Mouse (Mus musculus): ENCODE results near the gene Arhgef39.

Arhgef39 gene

GRCm38 (mm10) chr4:43499407-43500333, at the start of gene Arhgef39:
Gene Arhgef39, minus strand, starts transcription at chr4:43499695.
- in situ Hi-C loops (cut with MboI; ENCODE audit: low sequenced_read_pairs) = no loop called here

DNA sequence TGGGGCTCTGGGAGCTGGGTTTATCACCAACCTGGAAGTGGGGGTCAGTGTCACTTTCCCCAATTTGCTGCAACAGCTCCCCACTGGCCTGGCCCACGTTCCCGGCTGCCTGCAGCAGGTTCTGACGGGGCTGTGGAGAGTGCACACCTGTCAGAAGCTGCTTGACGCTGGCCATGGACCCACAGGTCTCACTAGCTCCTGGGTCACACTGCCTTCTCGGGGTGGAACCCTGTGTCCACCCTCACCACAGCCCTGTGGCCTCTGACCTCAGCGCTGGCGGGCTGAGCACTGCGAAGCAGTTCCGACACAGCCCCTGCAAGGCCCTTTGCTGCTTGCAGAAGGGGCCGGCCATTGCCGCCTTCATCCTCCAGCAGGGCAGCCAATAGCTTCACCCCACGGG, 49.6 kb upstream of the Arhgef39 start:
- in situ Hi-C loops (cut with MboI; ENCODE audit: low sequenced_read_pairs) = no loop called here

DNA sequence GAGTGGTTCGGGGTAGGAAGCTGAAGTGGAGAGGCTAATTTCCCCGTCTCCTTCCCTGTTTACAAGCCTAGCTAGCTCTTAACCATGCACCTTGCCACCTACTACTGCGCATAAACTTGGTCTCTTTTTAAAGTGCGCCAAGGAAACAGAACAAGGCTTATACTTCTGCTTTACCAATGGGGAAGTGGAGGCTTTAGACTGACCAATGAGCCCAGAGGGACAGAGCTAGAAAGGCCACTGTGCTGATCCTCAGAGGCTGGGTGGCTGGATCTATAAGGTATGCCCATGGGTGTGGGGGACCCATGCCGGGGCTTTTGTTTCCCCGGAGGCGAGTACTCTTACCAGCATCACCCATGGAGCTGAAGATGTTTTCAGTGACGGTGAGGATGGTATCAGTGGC, 47.7 kb upstream of the Arhgef39 start:
- in situ Hi-C loops (cut with MboI; ENCODE audit: low sequenced_read_pairs) = no loop called here

- in situ Hi-C loops (cut with MboI; ENCODE audit: low sequenced_read_pairs) = no loop called here
Measured at GRCm38 (mm10) chr4:43546375-43547047, 47.0 kb upstream of the Arhgef39 start.

DNA sequence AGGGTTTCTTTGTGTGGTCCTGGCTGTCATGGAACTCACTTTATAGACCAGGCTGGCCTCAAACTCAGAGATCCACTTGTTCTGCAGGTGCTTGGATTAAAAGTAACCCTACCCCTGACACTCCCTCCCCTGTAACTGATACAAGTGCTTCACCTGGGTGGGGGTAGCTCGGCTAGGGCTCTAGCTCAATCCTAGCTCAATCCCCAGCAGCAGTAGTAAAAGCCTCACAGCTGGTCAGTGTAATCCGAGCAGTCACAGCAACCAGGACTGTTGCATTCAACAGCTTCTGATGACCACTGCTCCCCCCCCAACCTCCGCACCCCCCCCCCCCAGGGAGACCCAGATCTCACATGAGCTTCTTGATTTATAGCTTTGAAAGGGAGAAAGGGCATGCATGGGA, 42.5 kb upstream of the Arhgef39 start:
- in situ Hi-C loops (cut with MboI; ENCODE audit: low sequenced_read_pairs) = no loop called here

- in situ Hi-C loops (cut with MboI; ENCODE audit: low sequenced_read_pairs) = no loop called here
Measured at GRCm38 (mm10) chr4:43536031-43536430, 36.5 kb upstream of the Arhgef39 start.

DNA sequence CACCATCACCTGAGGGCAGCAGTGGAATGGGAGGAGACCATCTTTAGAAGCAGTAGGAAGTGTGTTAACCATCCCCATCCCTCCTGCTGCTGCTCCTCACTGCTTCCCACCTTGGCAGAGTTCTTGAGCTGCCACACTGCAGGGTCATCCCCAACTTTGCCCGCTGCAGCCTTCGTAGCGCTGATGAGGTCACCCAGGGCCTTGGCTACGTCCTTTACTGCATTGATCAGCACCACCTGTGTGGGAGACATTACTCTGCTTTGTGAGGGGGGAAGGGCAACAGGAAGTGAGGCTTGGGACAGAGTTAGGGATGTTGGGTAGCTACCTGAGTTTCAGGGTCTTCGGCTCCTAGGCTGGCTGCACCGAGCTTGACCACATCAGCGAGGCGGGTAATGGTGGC, 36.1 kb upstream of the Arhgef39 start:
- in situ Hi-C loops (cut with MboI; ENCODE audit: low sequenced_read_pairs) = no loop called here

DNA sequence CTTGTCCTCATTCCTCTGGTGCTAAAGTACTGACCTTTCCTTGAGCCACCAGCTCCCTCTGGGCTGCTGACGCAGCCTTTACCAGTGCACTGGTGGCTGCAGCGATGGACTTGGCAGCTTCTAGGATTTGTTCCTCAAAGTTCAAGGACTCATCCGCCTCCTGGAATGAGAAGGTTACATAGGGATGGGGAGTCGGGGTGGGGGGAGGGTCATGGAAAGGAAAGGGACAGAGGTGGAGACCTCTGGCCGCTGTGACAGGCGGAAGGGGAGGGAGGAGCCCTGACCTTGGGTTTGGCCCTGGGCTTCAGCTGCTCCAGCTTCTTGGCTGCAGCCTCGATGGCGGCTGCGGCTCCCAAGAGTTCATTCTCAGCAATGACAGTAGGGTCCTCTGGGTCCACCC, 33.8 kb upstream of the Arhgef39 start:
- in situ Hi-C loops (cut with MboI; ENCODE audit: low sequenced_read_pairs) = no loop called here

- in situ Hi-C loops (cut with MboI; ENCODE audit: low sequenced_read_pairs) = no loop called here
Measured at GRCm38 (mm10) chr4:43530581-43530980, 31.1 kb upstream of the Arhgef39 start.

GRCm38 (mm10) chr4:43530081-43530501, 30.6 kb upstream of the Arhgef39 start:
- in situ Hi-C loops (cut with MboI; ENCODE audit: low sequenced_read_pairs) = no loop called here

- in situ Hi-C loops (cut with MboI; ENCODE audit: low sequenced_read_pairs) = no loop called here
Measured at GRCm38 (mm10) chr4:43528487-43528886, 29.0 kb upstream of the Arhgef39 start.

DNA sequence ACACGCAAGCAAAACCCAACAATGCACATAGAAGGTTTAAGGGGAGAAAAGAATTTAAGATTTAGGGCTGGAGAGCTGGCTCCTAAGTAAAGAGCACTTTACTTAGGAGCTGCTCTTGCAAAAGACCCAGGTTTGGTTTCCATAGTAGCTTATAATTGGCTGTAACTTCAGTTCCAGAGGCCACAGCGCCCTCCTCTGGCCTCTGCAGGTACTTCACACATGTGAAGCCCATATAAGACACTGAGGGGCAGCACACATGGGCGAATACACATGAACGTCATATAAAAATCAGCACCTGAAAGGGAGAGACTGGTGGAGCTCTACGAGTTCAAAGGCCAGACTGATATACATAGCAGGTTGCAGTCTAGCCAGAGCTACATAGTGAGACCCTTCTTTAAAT, 28.4 kb upstream of the Arhgef39 start:
- in situ Hi-C loops (cut with MboI; ENCODE audit: low sequenced_read_pairs) = no loop called here

DNA sequence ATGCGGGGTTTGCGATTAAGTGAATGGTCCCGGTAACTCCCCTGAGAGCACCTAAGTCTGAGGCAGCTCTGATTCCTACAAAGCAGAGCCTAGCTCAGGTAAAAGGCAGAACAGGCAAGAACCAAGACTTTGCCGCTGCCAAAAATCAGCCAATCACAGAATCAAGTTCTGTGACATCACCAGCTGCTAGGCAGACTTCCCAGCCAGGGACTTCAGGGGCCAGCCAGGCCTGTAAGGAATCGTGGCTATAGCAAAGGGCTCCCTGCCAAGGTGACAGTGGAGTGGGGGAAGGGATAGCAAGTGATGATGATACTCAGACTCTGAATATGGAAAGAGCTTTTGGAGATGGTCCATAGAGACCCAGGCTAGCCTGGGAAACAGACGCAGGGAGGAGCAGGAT, 20.5 kb upstream of the Arhgef39 start:
- in situ Hi-C loops (cut with MboI; ENCODE audit: low sequenced_read_pairs) = no loop called here

DNA sequence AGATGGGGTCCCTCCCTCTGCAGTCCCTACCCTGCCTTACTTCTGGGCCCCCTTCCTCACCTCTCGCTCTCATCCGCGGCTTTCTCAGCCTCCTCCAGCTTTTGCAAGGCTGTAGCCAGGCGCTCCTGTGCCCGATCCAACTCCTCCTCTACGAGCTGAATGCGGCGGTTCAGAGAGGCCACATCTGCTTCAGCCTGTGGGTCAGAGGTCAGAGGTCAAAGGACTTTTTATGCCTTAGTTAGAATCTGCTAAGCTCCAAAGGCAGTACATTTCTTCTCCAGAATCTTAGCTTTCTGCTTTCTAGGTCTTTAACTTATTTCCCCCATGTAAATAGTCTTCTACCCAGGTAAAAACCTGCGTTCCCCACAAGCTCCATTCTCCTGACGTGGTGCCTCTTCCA, 20.1 kb upstream of the Arhgef39 start:
- in situ Hi-C loops (cut with MboI; ENCODE audit: low sequenced_read_pairs) = no loop called here

DNA sequence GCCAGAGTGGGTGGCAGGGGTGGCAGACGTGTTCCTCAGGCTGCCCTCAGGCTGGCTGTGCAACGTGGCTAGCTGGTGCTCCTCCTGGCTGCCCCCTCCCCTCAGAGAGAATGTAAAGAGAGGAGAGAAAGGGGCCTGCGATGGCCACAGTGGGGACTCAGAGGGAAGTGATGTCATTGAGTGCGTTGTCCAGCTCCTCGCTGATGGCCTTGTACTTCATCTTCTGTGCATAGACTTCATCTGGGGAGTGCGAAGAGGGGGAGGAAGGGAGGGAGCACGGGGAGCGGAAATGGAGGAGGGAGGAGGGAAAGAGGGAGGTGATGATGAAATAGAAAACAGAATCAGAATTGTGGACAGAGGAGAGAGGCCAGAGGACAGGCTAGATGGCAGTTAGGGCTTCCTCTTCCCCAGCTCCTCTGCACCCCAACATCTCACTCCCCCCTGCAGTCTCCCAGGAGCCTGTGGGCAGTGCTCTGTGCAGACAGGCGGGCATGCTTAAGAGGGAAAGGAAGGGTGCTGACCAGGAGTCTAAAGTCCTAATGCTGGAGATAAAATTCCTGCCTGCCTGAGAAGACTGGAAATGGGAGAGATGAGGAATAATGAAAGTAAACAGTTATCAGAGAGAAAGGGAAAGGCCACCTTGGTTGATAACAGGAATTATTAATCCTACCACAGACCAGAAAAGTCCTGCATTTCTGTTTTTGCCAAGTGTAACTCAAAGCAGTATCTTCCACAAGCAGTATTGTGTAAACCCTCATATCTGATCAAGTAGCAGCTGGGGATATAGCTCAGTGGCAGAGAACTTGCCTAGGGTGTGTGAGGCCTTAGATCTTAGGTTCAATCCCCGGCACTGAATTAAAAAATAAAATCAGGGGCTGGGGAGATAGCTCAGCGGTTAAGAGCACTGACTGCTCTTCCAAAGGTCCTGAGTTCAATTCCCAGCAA, 16.5 kb upstream of the Arhgef39 start:
- in situ Hi-C loops (cut with MboI; ENCODE audit: low sequenced_read_pairs) = no loop called here

GRCm38 (mm10) chr4:43513791-43514190, 14.3 kb upstream of the Arhgef39 start:
- in situ Hi-C loops (cut with MboI; ENCODE audit: low sequenced_read_pairs) = no loop called here

DNA sequence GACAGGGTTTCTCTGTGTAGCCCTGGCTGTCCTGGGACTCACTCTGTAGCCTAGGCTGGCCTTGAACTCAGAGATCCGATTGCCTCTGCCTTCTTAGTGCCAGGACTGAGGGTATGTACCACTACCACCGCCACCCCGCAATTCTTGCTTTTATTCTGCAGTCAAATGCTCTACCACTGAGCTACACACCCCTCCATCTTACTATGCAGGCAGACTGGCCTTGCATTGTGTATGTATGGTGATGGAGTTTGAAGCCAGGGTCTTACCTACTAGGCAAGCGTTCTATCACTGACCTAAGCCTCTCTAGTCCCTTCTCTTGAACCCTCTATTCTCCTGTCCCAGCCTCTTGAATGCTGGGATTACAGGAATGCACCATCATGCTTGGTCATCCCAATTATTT, 13.8 kb upstream of the Arhgef39 start:
- in situ Hi-C loops (cut with MboI; ENCODE audit: low sequenced_read_pairs) = no loop called here

- in situ Hi-C loops (cut with MboI; ENCODE audit: low sequenced_read_pairs) = no loop called here
Measured at GRCm38 (mm10) chr4:43512653-43513052, 13.2 kb upstream of the Arhgef39 start.

GRCm38 (mm10) chr4:43511675-43512454, 12.4 kb upstream of the Arhgef39 start:
- in situ Hi-C loops (cut with MboI; ENCODE audit: low sequenced_read_pairs) = no loop called here

DNA sequence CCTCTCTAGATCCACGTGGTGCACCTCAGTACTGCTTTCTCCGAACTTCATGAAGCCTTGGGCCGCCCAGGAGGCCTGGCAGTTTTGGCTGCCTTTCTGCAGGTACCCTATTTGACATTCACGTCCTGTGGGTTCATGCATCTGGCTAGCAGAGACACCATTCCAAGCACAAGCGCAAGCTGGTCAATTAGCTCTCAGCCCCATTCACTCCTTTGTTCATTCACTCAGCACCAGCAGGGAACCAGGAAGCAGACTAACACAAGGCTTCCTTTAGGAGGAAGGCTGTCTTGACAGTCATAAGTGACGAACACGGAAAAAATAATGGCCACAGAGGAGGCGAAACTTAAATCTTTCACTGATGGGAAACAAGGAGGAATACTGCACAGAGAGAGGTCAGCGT, 9.6 kb upstream of the Arhgef39 start:
- in situ Hi-C loops (cut with MboI; ENCODE audit: low sequenced_read_pairs) = no loop called here
